Mouse (Mus musculus): ENCODE measurements around the gene Eif3i. TPM values are rescaled to one million over a fixed set of nuclear protein-coding genes. Genes with fewer than 3 reads are reported as not detected.

Eif3i gene
- polyA plus RNA-seq, 2 experiments, result 201 to 223 TPM

- ATAC-seq (ENCODE audit: insufficient read depth) (no peak), DNase-seq (ENCODE audit: low read depth in 3 of 3, low spot score in 3 of 3) (no peak)
- Histone ChIP-seq H3K36me3 (replicated peaks; ENCODE audit: control insufficient read depth, insufficient read depth, low read depth) (no peaks in the 10 kb centered on the region; the same call in 1 of the 2 replicates), H3K4me3 (ENCODE audit: insufficient read depth in 1 of 2, low read depth in 2 of 2, low read length in 2 of 2) (no peak overlapping the region), H3K27ac (no peak overlapping the region), H3K4me1 (replicated peaks; ENCODE audit: control insufficient read depth in 2 of 2, insufficient read depth in 2 of 2, low read length in 1 of 2) (peaks cover 25 to 29% of the 10 kb centered on the region in 2 experiments), H3K9ac (replicated peaks) (no peak overlapping the region), H3K27me3 (ENCODE audit: control insufficient read depth, insufficient read depth, low read length) (no peaks in the 10 kb centered on the region), H3K4me2 (ENCODE audit: low read depth) (no peak overlapping the region), H3K9me3 (ENCODE audit: control insufficient read depth, low read length) (no peaks in the 10 kb centered on the region)
- WGBS (ENCODE audit: insufficient replicate concordance), result 80% methylated on average over 11 of the region's 11 CpGs
- no peak for TF ChIP-seq EP300 (IDR thresholded peaks at IDR 0.05; ENCODE audit: low read depth)
- TF ChIP-seq CTCF (IDR thresholded peaks at IDR 0.05; ENCODE audit: low read depth), result no peak
Observed at GRCm38 (mm10) chr4:129620419-129621282, 20.2 kb upstream of the Eif3i start.

- H3K4me2 ChIP-seq (ENCODE audit: low read depth), result peak within 1 kb of the TSS; percentile 91
- H3K36me3 ChIP-seq (replicated peaks; ENCODE audit: control insufficient read depth, insufficient read depth, low read depth), result no peaks in the 10 kb centered on the region; the same call in 1 of the 2 replicates
- TF ChIP-seq EP300 (IDR thresholded peaks at IDR 0.05; ENCODE audit: low read depth) (no peak), CTCF (IDR thresholded peaks at IDR 0.05; ENCODE audit: low read depth) (peak; percentile 58; the same call in 1 of the 2 replicates)
- H3K9ac ChIP-seq (replicated peaks), result peak within 1 kb of the TSS; percentile 86
- H3K27me3 ChIP-seq (ENCODE audit: control insufficient read depth, insufficient read depth, low read length), result no peaks in the 10 kb centered on the region
- H3K4me3 ChIP-seq (ENCODE audit: insufficient read depth in 1 of 2, low read depth in 2 of 2, low read length in 2 of 2), result peak within 1 kb of the TSS; percentile 80 to 87
- WGBS (ENCODE audit: insufficient replicate concordance), result 4% methylated on average over 43 of the region's 44 CpGs
- peak; percentile 87 for ATAC-seq (ENCODE audit: insufficient read depth)
- peaks cover 12 to 16% of the 10 kb centered on the region in 2 experiments for H3K4me1 ChIP-seq (replicated peaks; ENCODE audit: control insufficient read depth in 2 of 2, insufficient read depth in 2 of 2, low read length in 1 of 2)
- H3K27ac ChIP-seq, result peak within 1 kb of the TSS; percentile 46
- H3K9me3 ChIP-seq (ENCODE audit: control insufficient read depth, low read length), result no peaks in the 10 kb centered on the region
- DNase-seq (ENCODE audit: low read depth in 3 of 3, low spot score in 3 of 3), result peak; percentile 76 to 81 (median 77)
Observed at GRCm38 (mm10) chr4:129618786-129619691, 18.6 kb upstream of the Eif3i start, which contains the start of gene Iqcc. TSS of gene Iqcc (minus strand) at chr4:129619099.

DNA sequence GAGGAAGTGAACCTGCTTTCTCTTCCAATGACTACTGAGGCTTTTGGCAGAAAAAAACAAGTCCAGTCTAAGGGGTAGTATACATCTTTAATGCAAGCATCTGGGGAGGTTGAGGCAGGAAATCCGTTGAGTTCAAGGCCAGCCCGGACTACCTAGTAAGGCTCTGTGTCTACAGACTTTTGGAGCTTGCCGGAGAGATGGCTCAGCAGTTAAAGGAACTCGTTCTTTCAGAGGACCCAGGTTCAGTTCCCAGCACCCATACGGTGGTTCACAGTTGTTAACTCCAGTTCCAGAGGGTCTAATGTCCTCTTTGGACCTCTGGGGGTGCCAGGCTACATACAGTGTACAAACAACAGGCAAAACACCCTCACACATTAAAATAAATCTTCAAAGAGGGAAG is 17.6 kb upstream of the Eif3i start:
- H3K27me3 ChIP-seq (ENCODE audit: control insufficient read depth, insufficient read depth, low read length), result no peaks in the 10 kb centered on the region
- WGBS (ENCODE audit: insufficient replicate concordance), result 86% methylated on average over 5 of the region's 5 CpGs
- no peaks in the 10 kb centered on the region for H3K9me3 ChIP-seq (ENCODE audit: control insufficient read depth, low read length)
- peak overlapping the region; percentile 86 for H3K9ac ChIP-seq (replicated peaks)
- ATAC-seq (ENCODE audit: insufficient read depth), result no peak
- H3K27ac ChIP-seq, result no peak overlapping the region
- no peak for TF ChIP-seq EP300 (IDR thresholded peaks at IDR 0.05; ENCODE audit: low read depth)
- TF ChIP-seq CTCF (IDR thresholded peaks at IDR 0.05; ENCODE audit: low read depth), result no peak
- no peak for DNase-seq (ENCODE audit: low read depth in 3 of 3, low spot score in 3 of 3)
- H3K4me1 ChIP-seq (replicated peaks; ENCODE audit: control insufficient read depth in 2 of 2, insufficient read depth in 2 of 2, low read length in 1 of 2), result peaks cover 9 to 13% of the 10 kb centered on the region in 2 experiments
- H3K4me2 ChIP-seq (ENCODE audit: low read depth), result peak overlapping the region; percentile 91
- H3K36me3 ChIP-seq (replicated peaks; ENCODE audit: control insufficient read depth, insufficient read depth, low read depth), result no peaks in the 10 kb centered on the region; the same call in 1 of the 2 replicates
- H3K4me3 ChIP-seq (ENCODE audit: insufficient read depth in 1 of 2, low read depth in 2 of 2, low read length in 2 of 2), result peak overlapping the region; percentile 80 to 87

DNA sequence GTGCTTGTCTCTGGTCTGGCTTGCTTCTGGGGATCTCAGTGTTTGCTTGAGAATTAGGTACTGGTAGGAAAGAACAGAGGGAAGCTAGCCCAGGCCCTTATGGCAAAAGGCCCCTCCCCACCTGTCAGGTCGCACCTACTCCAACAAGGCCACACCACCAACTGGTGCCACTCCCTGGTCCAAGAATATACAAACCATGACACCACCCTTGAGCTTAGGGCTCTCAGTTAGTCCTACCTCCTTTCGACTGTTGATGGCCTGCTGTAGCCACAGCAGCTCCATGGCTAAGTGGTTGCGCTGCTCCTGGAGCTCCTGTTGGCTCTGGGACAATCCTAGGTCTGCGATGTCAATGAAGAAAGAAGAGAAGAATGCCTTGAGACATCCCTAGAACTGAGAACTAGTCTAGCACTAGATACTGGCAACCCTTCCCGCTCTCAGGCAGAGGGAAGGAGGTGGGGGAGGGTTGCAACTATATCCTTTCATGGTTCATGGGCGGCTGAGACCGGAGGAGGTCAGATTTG is 16.7 kb upstream of the Eif3i start:
- WGBS (ENCODE audit: insufficient replicate concordance), result 84% methylated on average over 7 of the region's 7 CpGs
- TF ChIP-seq EP300 (IDR thresholded peaks at IDR 0.05; ENCODE audit: low read depth), result no peak
- TF ChIP-seq CTCF (IDR thresholded peaks at IDR 0.05; ENCODE audit: low read depth), result no peak
- DNase-seq (ENCODE audit: low read depth in 3 of 3, low spot score in 3 of 3) (no peak), ATAC-seq (ENCODE audit: insufficient read depth) (no peak)
- H3K9me3 ChIP-seq (ENCODE audit: control insufficient read depth, low read length), result no peaks in the 10 kb centered on the region
- H3K4me1 ChIP-seq (replicated peaks; ENCODE audit: control insufficient read depth in 2 of 2, insufficient read depth in 2 of 2, low read length in 1 of 2), result peaks cover 5 to 8% of the 10 kb centered on the region in 2 experiments
- no peak overlapping the region for H3K4me2 ChIP-seq (ENCODE audit: low read depth)
- no peaks in the 10 kb centered on the region for H3K27me3 ChIP-seq (ENCODE audit: control insufficient read depth, insufficient read depth, low read length)
- no peak overlapping the region for H3K4me3 ChIP-seq (ENCODE audit: insufficient read depth in 1 of 2, low read depth in 2 of 2, low read length in 2 of 2)
- H3K9ac ChIP-seq (replicated peaks), result no peak overlapping the region
- no peak overlapping the region for H3K27ac ChIP-seq
- no peaks in the 10 kb centered on the region; the same call in 1 of the 2 replicates for H3K36me3 ChIP-seq (replicated peaks; ENCODE audit: control insufficient read depth, insufficient read depth, low read depth)

All from liver, embryonic 14.5 days (tissue).